Mouse (Mus musculus) ES-E14 (cell line): ENCODE measurements at regions not wholly inside any gene's neighbourhood (a gene's known extent, or its start where the extent isn't known, plus 50 kb on each side); places are given as distances from the start of the nearest gene placed in this dataset.

Source experiments
- CHD2 ChIP-seq: IDR thresholded peaks from 2 replicates; pipeline ENCODE4 v1.6.1; 2014; ENCODE audit warnings: mild to moderate bottlenecking, low read depth, low read length, inconsistent platforms
- HCFC1 ChIP-seq: IDR thresholded peaks from 2 replicates; pipeline ENCODE4 v1.6.1; 2012; ENCODE audit warnings: low read length, inconsistent platforms, borderline replicate concordance; ENCODE audit not compliant: insufficient read depth
- MAFK ChIP-seq: IDR thresholded peaks from 2 replicates; pipeline ENCODE4 v1.6.1; 2014; ENCODE audit warnings: mild to moderate bottlenecking, low read depth, low read length, inconsistent platforms; ENCODE audit not compliant: insufficient read depth
- ZC3H11A ChIP-seq: IDR thresholded peaks from 2 replicates; pipeline ENCODE4 v1.6.1; 2012; ENCODE audit warnings: low read depth, mild to moderate bottlenecking, inconsistent platforms, low read length, borderline replicate concordance
- ZNF384 ChIP-seq: IDR thresholded peaks from 2 replicates; pipeline ENCODE4 v1.6.1; 2012; ENCODE audit warnings: low read depth, low read length, inconsistent platforms

DNA sequence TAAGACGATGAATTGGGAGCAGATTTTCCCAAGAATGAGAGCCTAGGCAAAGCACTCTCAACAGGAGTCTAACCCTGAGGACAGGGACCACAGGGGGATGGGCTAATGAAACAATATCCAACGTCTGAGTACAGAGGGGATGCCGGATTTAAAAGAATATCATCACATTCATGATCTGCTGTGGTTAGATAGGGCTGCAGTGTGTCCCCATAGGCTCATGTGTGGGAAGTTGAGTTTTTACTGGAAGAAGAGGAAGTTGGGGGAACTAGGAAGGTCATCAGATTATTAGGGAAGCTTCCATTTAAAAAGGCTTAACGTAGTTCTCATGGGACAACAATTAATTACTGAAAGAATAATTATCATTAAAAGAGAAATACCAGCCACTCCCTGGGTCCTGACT lies 120.3 kb upstream of the Fmo9 start:
- TF ChIP-seq CHD2 (no peak), ZNF384 (no peak), HCFC1 (no peak), MAFK (no peak), ZC3H11A (no peak)
